8 mouse cellular contexts compared by ENCODE assay signal in genomic region chr5:53998743-53999460, GRCm38 (mm10). TPM values are rescaled to one million over a fixed set of nuclear protein-coding genes. Genes with fewer than 3 reads are reported as not detected.
A peak's percentile ranks its signal among the peaks of the same experiment; 100 is the strongest.
DNase-seq lines count a peak whose midpoint lies in the region; ATAC-seq and TF ChIP-seq lines count a peak whose summit lies in the region.

No protein-coding gene starts in this region.

- no peak overlapping the region for H3K27ac ChIP-seq in ES-E14 (ENCODE audit: insufficient read depth, low read depth, low read length, poor library complexity, severe bottlenecking)
- H3K27ac ChIP-seq in forebrain, embryonic 14.5 days (ENCODE audit: low read depth, low read length) = peak overlapping the region; percentile 90
- H3K27ac ChIP-seq in layer of hippocampus, adult 2 months = peak overlapping the region; percentile 92
- peak overlapping the region; percentile 90 for H3K27ac ChIP-seq in lung, postnatal 0 days (ENCODE audit: low read length)

- intact Hi-C loops in heart, postnatal 14 days (cut with DNase I) = loop anchor here (2.0 to 5.0 kb wide), 6 partner anchors 43 to 127 kb away; no protein-coding TSS in a partner anchor

- no peaks in the 10 kb centered on the region for H3K27me3 ChIP-seq in forebrain, embryonic 14.5 days (replicated peaks; ENCODE audit: control insufficient read depth, insufficient read depth, low read length)
- H3K27me3 ChIP-seq in lung, postnatal 0 days (replicated peaks; ENCODE audit: insufficient read depth, low read length) = no peaks in the 10 kb centered on the region

- H3K4me2 ChIP-seq in forebrain, embryonic 14.5 days (ENCODE audit: low read length) = peak overlapping the region; percentile 65
- H3K4me2 ChIP-seq in lung, postnatal 0 days (replicated peaks; ENCODE audit: low read depth, low read length) = peak overlapping the region; percentile 54

- peak overlapping the region; percentile 82 for H3K9ac ChIP-seq in ES-E14 (ENCODE audit: insufficient read depth, low read depth, low read length, poor library complexity, severe bottlenecking)
- H3K9ac ChIP-seq in forebrain, embryonic 14.5 days (ENCODE audit: low read length) = peak overlapping the region; percentile 90
- H3K9ac ChIP-seq in lung, postnatal 0 days (replicated peaks; ENCODE audit: low read depth) = peak overlapping the region; percentile 94

- in situ Hi-C loops in ES-E14 (cut with MboI; ENCODE audit: low sequenced_read_pairs in 2 of 2, unreplicated experiment in 2 of 2) = no loop called here

- no peak for TF ChIP-seq EP300 in lung, postnatal 0 days (IDR thresholded peaks at IDR 0.05)

- under 1% methylated on average over 67 of the region's 76 CpGs for WGBS in forebrain, embryonic 14.5 days
- under 1% methylated on average over 66 of the region's 76 CpGs for WGBS in lung, postnatal 0 days

- DNase-seq in ES-E14 (ENCODE audit: low read depth, low spot score) = no peak
- peak; percentile 83 for DNase-seq in cerebellum, adult 11-12 months
- DNase-seq in forebrain, embryonic 14.5 days (ENCODE audit: low spot score) = peak; percentile 72
- peak; percentile 66 to 73 for DNase-seq in heart, postnatal 14 days
- peak; percentile 25 to 48 for DNase-seq in layer of hippocampus, adult 2 months (ENCODE audit: low spot score in 2 of 2)
- DNase-seq in lung, postnatal 0 days (ENCODE audit: low spot score) = peak; percentile 66
- DNase-seq in ovary, postnatal 14 days (ENCODE audit: low spot score) = peak; percentile 40
- peak; percentile 70 for DNase-seq in thymus, postnatal 14 days

- H3K36me3 ChIP-seq in ES-E14 (ENCODE audit: control insufficient read depth, insufficient read depth, low read length, poor library complexity, severe bottlenecking) = no peaks in the 10 kb centered on the region
- H3K36me3 ChIP-seq in forebrain, embryonic 14.5 days (ENCODE audit: control insufficient read depth, insufficient read depth, low read length) = no peaks in the 10 kb centered on the region
- H3K36me3 ChIP-seq in lung, postnatal 0 days (ENCODE audit: insufficient read depth, low read length) = no peaks in the 10 kb centered on the region

- no peaks in the 10 kb centered on the region for H3K9me3 ChIP-seq in ES-E14 (ENCODE audit: control insufficient read depth, insufficient read depth, low read depth, low read length)
- no peaks in the 10 kb centered on the region for H3K9me3 ChIP-seq in forebrain, embryonic 14.5 days (replicated peaks; ENCODE audit: control insufficient read depth, low read length)
- H3K9me3 ChIP-seq in lung, postnatal 0 days (ENCODE audit: low read length) = no peaks in the 10 kb centered on the region

- ATAC-seq in forebrain, embryonic 14.5 days = peak; percentile 55
- ATAC-seq in lung, postnatal 0 days = peak; percentile 33

- 0 out of 4 replicates have a peak, but pooled peaks cover 0 to 1% of the 10 kb centered on the region in 2 experiments for H3K4me1 ChIP-seq in ES-E14 (ENCODE audit: control insufficient read depth in 2 of 2, insufficient read depth in 2 of 2, low read length in 2 of 2, poor library complexity in 1 of 2)
- peaks cover 14% of the 10 kb centered on the region for H3K4me1 ChIP-seq in forebrain, embryonic 14.5 days (ENCODE audit: control insufficient read depth, insufficient read depth, low read length)
- H3K4me1 ChIP-seq in lung, postnatal 0 days (ENCODE audit: insufficient read depth, low read depth, low read length) = peaks cover 3% of the 10 kb centered on the region; the same call in 1 of the 2 replicates

- peak overlapping the region; percentile 94 to 95 for H3K4me3 ChIP-seq in ES-E14 (ENCODE audit: insufficient read depth in 1 of 2, low read depth in 1 of 2, low read length in 2 of 2, poor library complexity in 1 of 2, severe bottlenecking in 1 of 2)
- peak overlapping the region; percentile 91 for H3K4me3 ChIP-seq in forebrain, embryonic 14.5 days (ENCODE audit: low read depth, low read length)
- H3K4me3 ChIP-seq in layer of hippocampus, adult 2 months = peak overlapping the region; percentile 94
- peak overlapping the region; percentile 97 for H3K4me3 ChIP-seq in lung, postnatal 0 days (ENCODE audit: low read depth, low read length)

- TF ChIP-seq CTCF in layer of hippocampus, adult 2 months (conservative IDR thresholded peaks at IDR 0.05) = no peak; the same call in 1 of the 2 replicates
- TF ChIP-seq CTCF in lung, postnatal 0 days (IDR thresholded peaks at IDR 0.05) = peak; percentile 21

TF ChIP-seq in ES-E14, 5 proteins besides CTCF, POLR2A, EP300 and RAD21:
- TF ChIP-seq MAFK (IDR thresholded peaks at IDR 0.05; ENCODE audit: insufficient read depth, low read depth, low read length) (no peak), HCFC1 (IDR thresholded peaks at IDR 0.05; ENCODE audit: borderline replicate concordance, insufficient read depth, low read length) (no peak), ZC3H11A (IDR thresholded peaks at IDR 0.05; ENCODE audit: borderline replicate concordance, low read depth, low read length) (no peak), CHD2 (IDR thresholded peaks at IDR 0.05; ENCODE audit: low read depth, low read length) (no peak)

RNA-seq across cellular contexts. Expression of gene Stim2, which starts 0.6 kb away (rescaled TPM):
- 22.0 and 25.5 TPM in 2 replicates for total RNA-seq in ES-E14 (2012; rRNA removed)
- 21.0 and 23.6 TPM in 2 replicates for polyA plus RNA-seq in forebrain, embryonic 14.5 days (2014; fragmentation: Nextera tagmentation; extraction: Ambion mirVana)
- 10 to 100 TPM; 19.9 to 23.5 TPM for total RNA-seq in heart, postnatal 14 days (2021)
- total RNA-seq in layer of hippocampus, adult 2 months (2021) = 100 to 1,000 TPM; 168 to 172 TPM
- 20.3 and 22.7 TPM in 2 replicates for polyA plus RNA-seq in lung, postnatal 0 days (2015; fragmentation: Nextera tagmentation; extraction: Ambion mirVana)
